Mouse (Mus musculus) stomach, embryonic 15.5 days (tissue): ENCODE results near the gene Cygb. TPM values are rescaled to one million over a fixed set of nuclear protein-coding genes. Genes with fewer than 3 reads are reported as not detected.
A peak's percentile ranks its signal among the peaks of the same experiment; 100 is the strongest.

Experiments used
- ATAC-seq: fragments of 200-750 bp; cut with Nextera tagmentation; 2 replicates; pipeline ENCODE4 v1.8.0; 2017; ENCODE audit warnings: low read depth, moderate number of reproducible peaks, moderate TSS enrichment; ENCODE audit not compliant: insufficient read depth, low FRiP score
- H3K27ac ChIP-seq: fragments of 300-500 bp; sonication (generic); 2 replicates; pipeline ENCODE4 v1.5.1; 2015; ENCODE audit warnings: mild to moderate bottlenecking, inconsistent platforms
- H3K27me3 ChIP-seq: fragments of 300-500 bp; sonication (generic); replicated peaks from 2 replicates; pipeline ENCODE4 v1.6.1; 2015; ENCODE audit warnings: inconsistent platforms
- H3K36me3 ChIP-seq: fragments of 300-500 bp; sonication (generic); 2 replicates; pipeline ENCODE4 v1.6.1; 2015; ENCODE audit warnings: inconsistent platforms
- H3K4me1 ChIP-seq: fragments of 300-500 bp; sonication (generic); 2 replicates; pipeline ENCODE4 v1.6.1; 2015; ENCODE audit warnings: inconsistent platforms
- H3K4me2 ChIP-seq: fragments of 300-500 bp; sonication (generic); 2 replicates; pipeline ENCODE4 v1.6.1; 2015; ENCODE audit warnings: mild to moderate bottlenecking, inconsistent platforms
- H3K4me3 ChIP-seq: fragments of 300-500 bp; sonication (generic); replicated peaks from 2 replicates; pipeline ENCODE4 v1.5.1; 2015; ENCODE audit warnings: inconsistent platforms
- H3K9ac ChIP-seq: fragments of 300-500 bp; sonication (generic); 2 replicates; pipeline ENCODE4 v1.6.1; 2015; ENCODE audit warnings: inconsistent platforms
- H3K9me3 ChIP-seq: fragments of 300-500 bp; sonication (generic); 2 replicates; pipeline ENCODE4 v1.6.1; 2016; ENCODE audit warnings: inconsistent platforms
- WGBS: fragments of 180-500 bp; shearing (Covaris S2); methylation state at CpG from one replicate; pipeline ENCODE4 v1.1.7; 2015; 5-methylcytosine and 5-hydroxymethylcytosine counted together
- polyA plus RNA-seq: library from polyadenylated mRNA; unstranded; fragments of >200 nt; fragmentation: Nextera tagmentation; extraction: Ambion mirVana; gene quantifications from 2 replicates; pipeline ENCODE4 v1.2.1, GENCODE M21; 2015

Cygb gene
- polyA plus RNA-seq, 1 experiment from 2014 or later, result 16.7 TPM

DNA sequence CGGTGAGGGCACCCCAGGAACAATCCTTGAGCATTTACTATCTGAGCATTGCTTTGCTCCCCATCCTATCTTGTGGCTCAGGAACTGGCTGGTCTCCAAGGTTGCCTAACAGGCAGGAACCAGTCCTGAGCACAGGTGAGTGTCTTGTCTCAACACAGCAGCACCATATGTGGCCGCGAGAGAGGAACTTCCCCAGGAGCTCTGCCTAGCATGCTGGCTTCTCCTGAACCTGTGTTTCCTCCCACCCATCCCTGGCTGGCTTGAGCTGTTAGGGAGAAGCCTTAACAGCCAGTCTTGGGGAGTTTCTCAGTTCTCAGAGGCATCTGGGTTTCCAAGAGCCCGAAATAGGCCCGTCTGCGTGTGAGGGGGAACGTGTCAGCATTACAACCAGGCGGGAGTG lies 2.8 kb downstream of the Cygb start:
- ATAC-seq, result no peak
- H3K36me3 ChIP-seq, result no peaks in the 10 kb centered on the region
- H3K4me1 ChIP-seq, result peaks cover 43% of the 10 kb centered on the region
- H3K27ac ChIP-seq, result no peak overlapping the region
- H3K9ac ChIP-seq, result no peak overlapping the region
- H3K4me2 ChIP-seq, result no peak overlapping the region
- H3K4me3 ChIP-seq, result no peak overlapping the region
- peaks cover 27% of the 10 kb centered on the region for H3K27me3 ChIP-seq
- 76% methylated on average over 8 of the region's 8 CpGs for WGBS
- H3K9me3 ChIP-seq, result no peaks in the 10 kb centered on the region

DNA sequence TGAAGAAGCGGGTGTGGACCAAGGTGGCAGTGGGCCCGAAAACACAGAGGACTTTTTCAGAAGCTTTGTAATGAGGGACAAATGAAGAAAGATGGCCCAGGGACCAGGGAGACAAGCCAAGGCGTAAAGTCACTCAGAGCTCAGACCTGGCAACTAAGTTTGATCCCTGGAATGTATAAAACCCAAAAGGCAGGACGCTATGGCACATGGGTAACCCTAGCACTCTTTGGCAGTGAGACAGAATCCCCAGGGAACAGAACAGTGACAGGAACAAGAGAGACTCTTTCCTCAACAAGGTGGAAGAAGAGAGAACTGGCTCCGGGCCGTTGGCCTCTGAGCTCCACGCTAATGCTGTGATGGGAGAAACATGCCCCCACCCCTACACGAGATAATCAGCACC lies 3.3 kb downstream of the Cygb start:
- no peak overlapping the region for H3K27ac ChIP-seq
- WGBS, result 87% methylated on average over 8 of the region's 8 CpGs
- ATAC-seq, result no peak
- no peak overlapping the region for H3K4me2 ChIP-seq
- no peak overlapping the region for H3K4me3 ChIP-seq
- peaks cover 27% of the 10 kb centered on the region for H3K27me3 ChIP-seq
- no peaks in the 10 kb centered on the region for H3K9me3 ChIP-seq
- H3K4me1 ChIP-seq, result peaks cover 42% of the 10 kb centered on the region
- H3K9ac ChIP-seq, result no peak overlapping the region
- no peaks in the 10 kb centered on the region for H3K36me3 ChIP-seq

DNA sequence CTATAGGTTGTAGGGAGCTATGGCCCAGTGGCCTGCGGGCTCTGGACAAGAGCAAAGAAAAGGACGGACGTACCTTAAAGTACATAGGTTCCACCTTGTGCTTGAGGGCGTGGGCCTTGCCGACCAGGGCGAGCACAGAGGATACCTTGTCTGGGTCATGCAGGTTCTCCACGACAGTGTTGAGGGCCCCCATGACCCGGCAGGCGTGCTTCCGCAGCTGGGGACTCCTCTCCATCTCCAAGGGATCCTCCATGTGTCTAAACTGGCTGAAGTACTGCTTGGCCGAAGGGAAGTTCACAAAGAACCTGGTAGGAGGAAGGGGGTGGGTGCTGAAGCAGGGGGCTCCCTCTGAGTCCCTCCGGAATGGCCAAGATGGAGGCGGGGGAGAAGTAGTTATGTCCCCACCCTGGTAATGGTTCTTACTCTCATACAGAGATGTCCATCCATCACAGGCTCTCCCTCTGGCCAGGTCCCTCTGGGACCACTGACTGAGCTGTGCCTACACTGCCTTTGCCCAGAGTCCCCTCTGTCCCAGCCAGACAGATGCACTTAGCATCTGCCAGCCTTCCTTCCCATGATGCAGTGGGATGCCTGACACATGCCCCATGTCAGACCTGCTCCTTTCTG lies 4.3 kb downstream of the Cygb start:
- Histone ChIP-seq H3K9me3 (no peaks in the 10 kb centered on the region), H3K27ac (no peak overlapping the region), H3K36me3 (no peaks in the 10 kb centered on the region), H3K27me3 (peaks cover 24% of the 10 kb centered on the region), H3K9ac (no peak overlapping the region), H3K4me2 (no peak overlapping the region), H3K4me3 (no peak overlapping the region), H3K4me1 (peaks cover 45% of the 10 kb centered on the region)
- 86% methylated on average over 13 of the region's 13 CpGs for WGBS
- ATAC-seq, result no peak

DNA sequence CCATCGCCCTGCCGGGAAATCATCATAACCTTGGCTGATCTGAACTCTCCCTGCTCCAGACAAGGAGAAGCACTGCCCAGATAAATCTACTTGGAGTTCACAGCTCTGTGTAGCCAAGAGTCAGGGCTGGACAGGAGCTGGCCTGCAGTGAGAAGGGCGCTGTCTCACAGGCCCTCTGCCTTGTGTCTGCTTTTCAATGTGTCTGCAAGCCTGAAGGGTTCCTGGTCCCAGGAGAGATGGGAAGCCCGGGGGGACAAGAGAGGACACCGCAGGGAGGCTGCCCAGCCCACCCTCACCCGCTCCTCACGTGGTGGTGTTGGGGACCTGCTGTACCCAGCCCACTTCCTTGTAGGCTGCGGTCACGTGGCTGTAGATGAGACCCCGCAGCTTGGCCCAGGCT lies 5.1 kb downstream of the Cygb start:
- no peak overlapping the region for H3K4me3 ChIP-seq
- no peak overlapping the region for H3K4me2 ChIP-seq
- peaks cover 44% of the 10 kb centered on the region for H3K4me1 ChIP-seq
- H3K27me3 ChIP-seq, result peaks cover 19% of the 10 kb centered on the region
- WGBS, result 73% methylated on average over 10 of the region's 10 CpGs
- H3K9ac ChIP-seq, result no peak overlapping the region
- H3K36me3 ChIP-seq, result no peaks in the 10 kb centered on the region
- peak overlapping the region; percentile 89 for H3K27ac ChIP-seq
- no peaks in the 10 kb centered on the region for H3K9me3 ChIP-seq
- ATAC-seq, result no peak

DNA sequence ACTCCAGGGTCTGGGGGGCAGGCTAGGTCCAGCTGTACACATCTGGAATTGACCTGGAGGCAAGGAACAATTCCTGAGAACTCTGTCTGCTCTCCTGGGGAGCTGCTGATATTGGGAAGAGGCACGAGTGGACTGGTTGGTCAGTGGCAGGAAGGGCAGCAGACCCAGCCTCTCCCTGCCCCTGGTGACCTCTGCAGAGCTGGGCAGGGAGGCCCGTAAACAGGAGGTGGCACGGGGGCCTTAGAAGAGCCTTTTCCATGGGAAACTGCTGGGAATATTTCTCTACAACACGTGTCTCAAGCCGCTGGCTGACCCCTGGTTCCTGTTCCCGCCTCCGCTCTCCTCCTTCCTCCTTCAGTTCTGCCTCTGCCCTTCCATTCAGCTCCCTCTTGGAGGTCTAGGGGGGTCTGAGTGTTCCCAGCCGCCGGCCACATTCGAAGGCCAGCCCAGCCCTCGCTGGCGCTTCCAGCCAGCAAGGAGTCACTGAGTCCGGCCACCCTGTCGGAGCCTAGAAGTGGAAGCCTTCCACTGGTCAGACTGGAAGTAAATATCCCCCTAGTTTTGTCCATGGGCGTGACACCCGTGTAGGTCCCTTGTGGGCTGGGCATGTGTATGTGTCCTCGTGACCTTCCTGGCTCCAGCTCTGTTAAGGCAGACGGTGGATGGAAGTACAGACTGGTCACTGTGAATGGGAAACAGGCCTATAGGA lies 5.7 kb downstream of the Cygb start:
- 0 out of 2 replicates have a peak, but pooled peaks have one; percentile 6 for ATAC-seq
- Histone ChIP-seq H3K27ac (peak overlapping the region; percentile 89), H3K27me3 (peaks cover 14% of the 10 kb centered on the region), H3K9ac (no peak overlapping the region), H3K9me3 (no peaks in the 10 kb centered on the region), H3K4me1 (peaks cover 44% of the 10 kb centered on the region), H3K4me3 (no peak overlapping the region), H3K4me2 (0 out of 2 replicates have a peak overlapping the region, but pooled peaks have one; percentile 13), H3K36me3 (no peaks in the 10 kb centered on the region)
- WGBS, result 41% methylated on average over 18 of the region's 18 CpGs

DNA sequence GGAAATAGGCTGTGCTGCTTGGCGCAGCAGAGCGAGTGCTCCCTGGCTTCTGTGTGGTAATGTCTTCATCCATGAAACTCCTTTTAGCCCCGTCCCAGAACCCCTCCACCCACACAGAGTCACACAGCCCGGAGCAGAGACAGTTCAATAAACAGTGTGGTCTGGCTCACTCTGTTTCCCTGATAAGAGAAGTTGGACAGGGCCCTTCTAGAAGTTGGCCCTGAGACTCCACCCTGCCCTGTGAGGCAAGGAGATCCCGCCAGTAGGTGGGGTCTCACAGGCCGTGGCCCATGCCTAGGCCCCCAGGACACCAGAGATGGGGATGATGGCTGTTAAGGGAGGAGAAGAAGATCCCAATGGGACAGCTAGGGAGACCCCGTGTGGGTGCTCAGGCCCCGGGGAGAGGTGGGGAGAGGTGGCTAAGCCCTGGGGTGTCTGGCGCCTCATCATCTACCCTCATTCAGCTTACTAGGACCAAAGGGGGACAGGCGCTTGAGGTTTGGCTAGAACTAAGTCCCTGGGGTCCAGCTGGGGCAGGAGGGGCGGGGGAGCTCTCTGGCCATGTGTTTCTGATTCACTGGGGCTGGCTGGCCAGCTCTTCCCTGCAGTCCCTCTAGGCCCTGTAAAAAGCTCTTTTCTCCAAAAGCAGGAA lies 6.6 kb downstream of the Cygb start:
- H3K27ac ChIP-seq, result peak overlapping the region; percentile 89
- no peaks in the 10 kb centered on the region for H3K36me3 ChIP-seq
- H3K9ac ChIP-seq, result no peak overlapping the region
- H3K4me2 ChIP-seq, result 0 out of 2 replicates have a peak overlapping the region, but pooled peaks have one; percentile 13
- no peaks in the 10 kb centered on the region for H3K9me3 ChIP-seq
- 0 out of 2 replicates have a peak, but pooled peaks cover 6% of the 10 kb centered on the region for H3K27me3 ChIP-seq
- ATAC-seq, result peak; percentile 25; the same call in 1 of the 2 replicates
- WGBS, result 37% methylated on average over 11 of the region's 11 CpGs
- no peak overlapping the region for H3K4me3 ChIP-seq
- H3K4me1 ChIP-seq, result peaks cover 38% of the 10 kb centered on the region

DNA sequence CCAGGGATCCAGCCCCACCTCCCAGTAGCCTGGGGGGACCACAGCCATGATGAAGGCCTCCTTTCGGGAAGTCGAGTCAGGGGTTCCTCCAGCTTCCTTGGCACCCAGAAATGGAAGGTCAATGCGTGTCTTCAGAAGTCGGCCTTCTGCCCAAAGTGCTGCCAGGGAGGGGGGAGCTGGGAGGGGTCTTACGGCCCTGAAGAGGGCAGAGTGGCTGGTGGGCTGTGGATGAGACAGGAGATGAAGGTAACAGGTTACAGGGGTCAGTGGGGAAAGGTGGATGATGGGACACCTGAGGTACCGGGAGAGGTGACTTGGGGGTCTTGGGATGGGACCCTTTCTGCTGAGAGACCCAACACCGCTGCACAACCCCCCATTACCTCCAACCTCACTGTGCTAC lies 7.3 kb downstream of the Cygb start:
- H3K36me3 ChIP-seq, result no peaks in the 10 kb centered on the region
- H3K4me1 ChIP-seq, result peaks cover 38% of the 10 kb centered on the region
- no peaks in the 10 kb centered on the region for H3K9me3 ChIP-seq
- ATAC-seq, result no peak
- no peak overlapping the region for H3K9ac ChIP-seq
- H3K4me2 ChIP-seq, result no peak overlapping the region
- peak overlapping the region; percentile 89 for H3K27ac ChIP-seq
- WGBS, result 87% methylated on average over 7 of the region's 7 CpGs
- 0 out of 2 replicates have a peak, but pooled peaks cover 4% of the 10 kb centered on the region for H3K27me3 ChIP-seq
- H3K4me3 ChIP-seq, result no peak overlapping the region

DNA sequence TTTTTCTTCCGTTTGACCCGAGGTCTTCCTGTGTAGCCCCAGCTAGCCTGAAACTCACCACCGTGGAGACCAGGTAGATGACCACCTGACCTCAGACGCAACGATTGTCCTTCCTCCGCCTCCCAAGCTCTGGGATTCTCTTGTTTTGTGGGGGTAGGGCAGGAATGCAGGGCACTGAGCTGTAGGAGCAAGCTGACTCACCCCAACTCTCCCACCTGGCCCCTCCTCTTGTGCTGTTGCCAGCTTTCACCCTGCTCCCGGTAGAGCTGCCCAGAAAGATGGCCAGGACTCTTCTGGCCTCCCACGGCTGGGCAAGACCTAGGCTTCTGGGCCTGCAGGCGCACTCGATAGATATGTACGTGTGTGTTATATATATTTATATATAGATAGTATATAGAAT lies 8.0 kb downstream of the Cygb start:
- Histone ChIP-seq H3K9me3 (no peaks in the 10 kb centered on the region), H3K9ac (no peak overlapping the region), H3K4me3 (no peak overlapping the region), H3K4me1 (peaks cover 36% of the 10 kb centered on the region), H3K36me3 (no peaks in the 10 kb centered on the region), H3K27ac (no peak overlapping the region), H3K4me2 (no peak overlapping the region), H3K27me3 (0 out of 2 replicates have a peak, but pooled peaks cover 4% of the 10 kb centered on the region)
- WGBS, result 64% methylated on average over 11 of the region's 11 CpGs
- no peak for ATAC-seq

DNA sequence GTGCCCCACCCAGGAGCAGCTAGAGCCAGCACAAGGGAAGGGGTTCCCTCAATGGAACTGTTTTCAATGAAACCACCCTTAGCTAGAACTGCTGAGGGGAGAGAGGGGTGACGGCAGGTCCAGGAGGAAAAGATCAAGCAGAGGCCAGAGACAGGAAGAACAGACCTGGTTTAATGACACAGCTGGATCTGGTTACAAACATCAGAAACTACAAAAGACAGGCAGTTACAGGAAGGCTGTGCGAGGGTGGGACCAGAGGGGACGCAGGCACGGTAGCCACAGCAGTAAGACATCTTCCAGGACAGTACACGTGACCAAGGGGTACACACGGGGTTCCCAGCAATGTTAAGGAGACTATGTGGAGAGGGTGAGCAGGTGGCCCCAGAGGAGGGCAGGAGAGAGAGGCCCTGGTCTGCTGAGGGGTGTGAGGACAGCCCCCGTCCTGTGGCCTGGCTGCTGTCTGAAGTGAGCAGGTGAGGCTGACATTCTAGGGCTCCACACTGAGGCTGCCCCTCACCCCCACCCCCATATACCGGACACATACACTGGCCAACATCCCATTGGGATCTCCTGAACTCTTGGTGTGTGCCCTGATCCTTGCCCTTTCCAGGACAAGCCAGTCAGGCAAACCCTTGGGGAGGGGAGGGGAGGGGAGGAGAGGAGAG lies 8.5 kb downstream of the Cygb start:
- Histone ChIP-seq H3K9me3 (no peaks in the 10 kb centered on the region), H3K4me2 (no peak overlapping the region), H3K4me1 (peaks cover 36% of the 10 kb centered on the region), H3K4me3 (no peak overlapping the region), H3K27ac (no peak overlapping the region), H3K9ac (no peak overlapping the region), H3K36me3 (no peaks in the 10 kb centered on the region), H3K27me3 (0 out of 2 replicates have a peak, but pooled peaks cover 4% of the 10 kb centered on the region)
- WGBS, result 60% methylated on average over 8 of the region's 8 CpGs
- no peak for ATAC-seq

DNA sequence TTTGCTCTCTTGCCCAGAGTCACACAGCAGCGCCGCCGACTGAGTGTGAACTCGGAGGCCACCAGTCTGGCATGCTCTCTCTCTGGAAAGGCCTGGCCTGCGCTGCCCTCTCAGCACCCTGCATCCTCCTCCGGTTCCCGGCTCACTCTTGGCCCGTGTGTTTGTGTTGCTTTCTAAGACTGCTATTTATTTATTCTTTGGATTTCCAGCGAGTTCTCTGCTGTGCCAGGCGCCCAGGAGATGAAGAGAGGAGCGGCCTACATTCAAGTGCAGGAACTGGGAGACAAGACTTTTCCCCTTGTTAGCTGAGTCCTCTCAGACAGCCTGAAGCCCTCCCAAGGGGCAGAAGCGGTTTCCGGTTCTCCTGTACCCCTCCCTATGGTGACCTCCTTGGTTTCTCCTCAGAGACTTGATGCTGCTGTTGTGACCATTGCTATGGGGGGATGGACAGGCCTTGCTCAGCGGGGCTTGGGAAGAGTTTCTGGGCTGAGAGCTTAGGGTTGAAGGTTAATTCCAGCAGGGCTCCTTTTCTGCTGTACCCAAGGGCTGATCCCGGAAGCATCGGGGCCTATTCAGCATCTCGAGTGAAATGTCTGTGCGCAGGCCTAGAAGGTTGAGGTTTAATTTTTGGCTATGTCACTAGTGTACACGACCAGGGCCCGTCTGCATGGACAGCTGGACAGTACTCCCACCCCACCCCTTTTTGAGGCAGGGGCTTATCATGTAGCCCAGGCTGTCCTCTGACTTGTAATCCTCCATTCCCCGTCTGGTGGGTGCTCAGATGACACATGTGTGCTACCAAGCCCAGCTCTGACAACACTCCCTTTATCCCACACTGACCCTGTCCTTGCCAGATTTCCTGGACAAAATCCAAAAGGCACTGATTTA lies 9.6 kb downstream of the Cygb start:
- peaks cover 36% of the 10 kb centered on the region for H3K4me1 ChIP-seq
- no peak overlapping the region for H3K4me2 ChIP-seq
- H3K9ac ChIP-seq, result no peak overlapping the region
- no peak for ATAC-seq
- no peaks in the 10 kb centered on the region for H3K36me3 ChIP-seq
- H3K4me3 ChIP-seq, result no peak overlapping the region
- no peaks in the 10 kb centered on the region for H3K9me3 ChIP-seq
- peak overlapping the region; percentile 71 for H3K27ac ChIP-seq
- WGBS, result 57% methylated on average over 21 of the region's 21 CpGs
- no peaks in the 10 kb centered on the region for H3K27me3 ChIP-seq

DNA sequence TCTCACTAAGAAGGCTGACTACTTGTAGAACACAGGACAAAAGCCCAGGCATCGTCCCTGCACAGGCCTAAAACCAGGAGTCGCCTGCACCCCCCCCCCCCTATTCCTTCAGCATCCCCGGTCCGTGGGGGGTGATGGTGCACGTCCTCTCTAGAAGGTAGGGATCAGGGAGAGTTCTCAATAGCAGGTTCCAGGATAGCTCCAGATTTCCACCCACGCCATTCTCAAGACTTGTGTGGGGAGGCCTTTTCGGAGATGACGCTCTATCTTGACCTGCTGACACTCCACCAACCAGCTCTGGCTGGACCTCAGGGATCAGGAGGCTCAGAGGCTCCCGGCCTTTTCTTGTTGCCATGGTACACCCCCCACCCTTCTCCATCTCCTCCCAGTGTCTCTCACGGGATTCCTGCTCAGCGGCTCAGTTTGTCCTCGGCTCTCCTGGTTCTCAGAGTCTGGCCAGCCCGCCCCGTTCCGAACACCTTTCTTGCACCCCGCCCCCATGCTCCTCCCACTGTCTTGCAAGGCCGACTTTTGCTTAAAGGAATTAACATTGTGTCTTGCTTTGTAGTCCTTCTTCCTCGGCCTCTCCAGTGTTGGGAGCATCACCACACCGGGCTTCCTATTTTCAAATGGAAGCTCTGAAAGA lies 10.4 kb downstream of the Cygb start:
- peaks cover 34% of the 10 kb centered on the region for H3K4me1 ChIP-seq
- no peak for ATAC-seq
- H3K27me3 ChIP-seq, result no peaks in the 10 kb centered on the region
- no peak overlapping the region for H3K4me3 ChIP-seq
- no peak overlapping the region for H3K9ac ChIP-seq
- no peaks in the 10 kb centered on the region for H3K36me3 ChIP-seq
- WGBS, result 24% methylated on average over 19 of the region's 19 CpGs
- peak overlapping the region; percentile 45 for H3K4me2 ChIP-seq
- peak overlapping the region; percentile 71 for H3K27ac ChIP-seq
- no peaks in the 10 kb centered on the region for H3K9me3 ChIP-seq
